Mouse (Mus musculus) kidney, embryonic 16.5 days (tissue): ENCODE measurements around the gene Tbcc. TPM values are rescaled to one million over a fixed set of nuclear protein-coding genes. Genes with fewer than 3 reads are reported as not detected.

Experiments
- polyA plus RNA-seq: library from polyadenylated mRNA; unstranded; fragments of >200 nt; fragmentation: Nextera tagmentation; extraction: Ambion mirVana; gene quantifications from 2 replicates; pipeline ENCODE4 v1.2.1, GENCODE M21; 2015

Gene Tbcc
- polyA plus RNA-seq, 1 experiment from 2014 or later, result 54.7 TPM

Other genes starting within 250 kb of the Tbcc start
- 49.7 and 58.0 TPM in 2 replicates for gene Klc4, start 244.7 kb upstream of the Tbcc start, polyA plus RNA-seq
- gene Mrpl2, start 244.5 kb upstream of the Tbcc start, polyA plus RNA-seq, result 118 and 123 TPM in 2 replicates
- gene Cul7, start 240.3 kb upstream of the Tbcc start, polyA plus RNA-seq, result 62.2 and 68.2 TPM in 2 replicates
- 69.2 and 69.6 TPM in 2 replicates for gene Rrp36, start 216.3 kb upstream of the Tbcc start, polyA plus RNA-seq
- gene Mea1, start 211.9 kb upstream of the Tbcc start, polyA plus RNA-seq, result 162 and 172 TPM in 2 replicates
- gene Klhdc3, start 209.8 kb upstream of the Tbcc start, polyA plus RNA-seq, result 137 and 141 TPM in 2 replicates
- gene Ppp2r5d, start 185.6 kb upstream of the Tbcc start, polyA plus RNA-seq, result 110 and 112 TPM in 2 replicates
- 26.8 and 27.4 TPM in 2 replicates for gene Pex6, start 179.2 kb upstream of the Tbcc start, polyA plus RNA-seq
- 2.4 and 2.7 TPM in 2 replicates for gene Gnmt, start 161.5 kb upstream of the Tbcc start, polyA plus RNA-seq
- gene Cnpy3, start 138.5 kb upstream of the Tbcc start, polyA plus RNA-seq, result 85.9 and 94.5 TPM in 2 replicates
- 0.22 and 0.29 TPM in 2 replicates for gene Ptcra, start 127.0 kb upstream of the Tbcc start, polyA plus RNA-seq
- 76.1 and 89.9 TPM in 2 replicates for gene 2310039H08Rik, start 118.0 kb upstream of the Tbcc start, polyA plus RNA-seq
- 165 and 173 TPM in 2 replicates for gene Rpl7l1, start 108.0 kb upstream of the Tbcc start, polyA plus RNA-seq
- 3.2 and 3.6 TPM in 2 replicates for gene Bicral, start 32.2 kb upstream of the Tbcc start, polyA plus RNA-seq
- gene Prph2, start 19.8 kb downstream of the Tbcc start, polyA plus RNA-seq, result 0.09 and 0.14 TPM in 2 replicates
- gene Ubr2, start 119.9 kb downstream of the Tbcc start, polyA plus RNA-seq, result 19.9 and 21.1 TPM in 2 replicates